Mouse (Mus musculus): ENCODE results near the gene Rpl36.

DNA sequence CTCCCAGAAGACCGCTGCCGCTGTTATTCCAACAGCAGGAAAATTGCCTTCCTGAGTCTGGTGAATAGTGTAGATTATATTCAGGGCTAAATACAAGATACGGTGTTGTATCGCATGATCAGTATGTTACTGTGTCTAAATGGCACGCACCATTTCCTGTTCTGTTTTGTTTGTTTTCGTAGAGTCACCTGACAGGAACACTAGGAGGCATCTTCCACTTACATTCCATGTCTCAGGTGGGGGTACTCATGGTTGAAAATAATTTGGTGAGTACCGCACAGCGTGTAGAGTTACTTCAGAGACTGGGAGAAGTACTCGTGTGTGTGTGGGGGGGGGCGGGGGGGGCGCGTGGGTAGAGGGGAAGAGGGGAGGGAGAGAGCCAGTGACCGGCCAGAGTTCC, 34.3 kb downstream of the Rpl36 start:
- no peak for TF ChIP-seq CTCF (IDR thresholded peaks at IDR 0.05; ENCODE audit: control insufficient read depth, insufficient read depth, low read length)
- no peak for TF ChIP-seq POLR2A (IDR thresholded peaks at IDR 0.05; ENCODE audit: borderline replicate concordance, control insufficient read depth, low read depth, low read length)
